Mouse (Mus musculus): ENCODE measurements around the gene Tmem119. TPM values are rescaled to one million over a fixed set of nuclear protein-coding genes. Genes with fewer than 3 reads are reported as not detected.

The Tmem119 gene
- polyA plus RNA-seq, 1 experiment: 62.0 TPM

GRCm38 (mm10) chr5:113755347-113756030, 44.8 kb downstream of the Tmem119 start:
- H3K4me2 ChIP-seq (ENCODE audit: low read depth): no peak overlapping the region
- TF ChIP-seq E2F4 (IDR thresholded peaks at IDR 0.05; ENCODE audit: insufficient read depth) (no peak), TCF12 (IDR thresholded peaks at IDR 0.05; ENCODE audit: insufficient read depth, poor library complexity, severe bottlenecking) (no peak), USF1 (IDR thresholded peaks at IDR 0.05; ENCODE audit: low read depth) (no peak), TCF3 (IDR thresholded peaks at IDR 0.05; ENCODE audit: insufficient read length, low read depth) (no peak), MYOD1 (IDR thresholded peaks at IDR 0.05; ENCODE audit: control insufficient read depth in 1 of 3, insufficient read length in 2 of 3, low read depth in 2 of 3) (no peak), SRF (IDR thresholded peaks at IDR 0.05; ENCODE audit: control insufficient read depth, insufficient read length, low read depth) (no peak)
- H3K36me3 ChIP-seq (ENCODE audit: control insufficient read depth, insufficient read depth): peaks cover 7% of the 10 kb centered on the region
- no peaks in the 10 kb centered on the region for H3K27me3 ChIP-seq (ENCODE audit: control insufficient read depth, insufficient read depth, insufficient read length)
- no peak overlapping the region for H3ac ChIP-seq (ENCODE audit: control insufficient read depth, insufficient read length)
- no peak overlapping the region for H3K4me3 ChIP-seq
- no peaks in the 10 kb centered on the region for H3K79me2 ChIP-seq (ENCODE audit: control insufficient read depth, insufficient read depth)

DNA sequence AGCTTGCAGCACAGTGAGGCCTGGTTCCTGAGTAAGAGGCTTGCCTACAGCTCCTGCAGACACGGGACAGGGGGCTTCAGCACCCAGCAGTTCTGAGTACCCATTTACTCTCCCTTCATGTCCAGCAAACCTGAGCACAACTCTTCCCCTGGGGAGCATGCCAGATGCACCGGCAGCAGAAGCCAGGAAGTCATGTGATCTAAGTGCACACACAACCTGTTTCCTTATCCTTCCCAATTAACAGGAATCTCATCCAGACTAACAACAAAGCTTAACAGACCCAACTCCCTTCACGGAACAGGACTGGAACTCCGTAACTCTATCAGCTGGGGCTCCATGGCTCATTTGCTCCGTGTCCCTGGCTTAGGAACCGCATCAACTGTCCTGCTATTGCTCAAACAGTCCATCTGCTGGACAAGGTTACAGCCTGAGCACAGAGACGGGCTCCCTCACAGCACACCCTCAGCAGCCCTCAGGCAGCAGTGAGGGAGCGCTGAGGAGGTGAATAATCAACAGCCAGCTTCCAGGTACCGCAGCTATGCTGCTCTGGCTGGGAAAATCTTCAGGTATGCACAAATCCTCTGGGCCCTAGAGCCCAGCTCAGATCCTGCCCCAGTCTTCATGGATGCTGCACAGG, 48.7 kb downstream of the Tmem119 start:
- TF ChIP-seq USF1 (IDR thresholded peaks at IDR 0.05; ENCODE audit: low read depth) (no peak), REST (IDR thresholded peaks at IDR 0.05; ENCODE audit: insufficient read depth, insufficient read length) (no peak), POLR2A (IDR thresholded peaks at IDR 0.05; ENCODE audit: insufficient read length, low read depth) (no peak), E2F4 (IDR thresholded peaks at IDR 0.05; ENCODE audit: insufficient read depth) (no peak), TCF12 (IDR thresholded peaks at IDR 0.05; ENCODE audit: insufficient read depth, poor library complexity, severe bottlenecking) (no peak), MYOG (IDR thresholded peaks at IDR 0.05; ENCODE audit: control insufficient read depth in 1 of 3, insufficient read depth in 1 of 3, insufficient read length in 2 of 3, low read depth in 2 of 3) (no peak), TCF3 (IDR thresholded peaks at IDR 0.05; ENCODE audit: insufficient read length, low read depth) (no peak), POLR2AphosphoS2 (IDR thresholded peaks at IDR 0.05; ENCODE audit: insufficient read length, low read depth) (no peak), CEBPB (IDR thresholded peaks at IDR 0.05; ENCODE audit: insufficient read depth, poor library complexity, severe bottlenecking) (no peak), MAX (IDR thresholded peaks at IDR 0.05; ENCODE audit: low read depth) (no peak), MYOD1 (IDR thresholded peaks at IDR 0.05; ENCODE audit: control insufficient read depth in 1 of 3, insufficient read length in 2 of 3, low read depth in 2 of 3) (no peak), SRF (IDR thresholded peaks at IDR 0.05; ENCODE audit: control insufficient read depth, insufficient read length, low read depth) (no peak)
- peaks cover 23% of the 10 kb centered on the region for H3K36me3 ChIP-seq (ENCODE audit: control insufficient read depth, insufficient read depth)
- no peak overlapping the region for H3K4me3 ChIP-seq
- H3K79me2 ChIP-seq (ENCODE audit: control insufficient read depth, insufficient read depth): no peaks in the 10 kb centered on the region
- no peaks in the 10 kb centered on the region for H3K27me3 ChIP-seq (ENCODE audit: control insufficient read depth, insufficient read depth, insufficient read length)
- no peak overlapping the region for H3K4me2 ChIP-seq (ENCODE audit: low read depth)
- H3ac ChIP-seq (ENCODE audit: control insufficient read depth, insufficient read length): no peak overlapping the region

DNA sequence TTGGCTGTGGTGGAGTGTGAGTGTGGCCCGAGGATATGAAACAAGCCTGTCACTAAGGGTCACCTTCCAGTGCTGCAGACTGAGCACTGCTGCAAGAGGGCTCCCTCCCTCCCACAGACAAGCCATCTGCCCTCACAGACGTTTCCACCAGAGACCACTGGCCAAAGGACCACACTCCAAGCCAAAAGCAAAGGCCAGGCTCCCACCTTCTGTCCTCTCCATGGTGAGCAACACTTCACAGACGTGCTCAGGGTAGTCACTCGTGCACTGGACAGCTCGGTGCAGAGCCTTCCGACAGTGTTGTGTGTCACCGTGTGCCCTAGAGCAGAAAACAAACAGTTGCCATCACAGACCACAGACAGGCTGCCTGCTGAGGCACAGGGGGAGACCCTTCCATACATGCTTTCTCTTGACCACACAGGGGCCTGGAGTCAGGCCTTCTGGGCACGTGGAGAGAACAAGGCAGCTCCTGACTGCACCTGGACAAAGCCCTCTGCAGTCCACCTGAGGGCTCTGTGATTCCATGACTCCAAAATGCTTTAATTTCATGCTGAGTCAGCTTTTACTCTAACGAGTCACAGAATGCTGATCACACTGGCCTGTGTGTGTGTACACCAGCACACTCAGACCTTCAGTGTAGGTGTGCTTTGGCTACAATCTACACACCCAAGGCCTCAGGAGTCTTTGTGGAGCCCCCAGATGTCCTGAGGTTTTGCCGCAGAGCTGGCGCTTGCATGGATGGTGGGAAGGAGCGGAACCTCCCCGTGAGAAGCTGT, 51.6 kb downstream of the Tmem119 start:
- Histone ChIP-seq H3K4me3 (no peak overlapping the region), H3ac (ENCODE audit: control insufficient read depth, insufficient read length) (no peak overlapping the region), H3K27me3 (ENCODE audit: control insufficient read depth, insufficient read depth, insufficient read length) (no peaks in the 10 kb centered on the region), H3K4me2 (ENCODE audit: low read depth) (no peak overlapping the region), H3K79me2 (ENCODE audit: control insufficient read depth, insufficient read depth) (no peaks in the 10 kb centered on the region), H3K36me3 (ENCODE audit: control insufficient read depth, insufficient read depth) (peaks cover 30% of the 10 kb centered on the region)
- no peak for TF ChIP-seq CEBPB (IDR thresholded peaks at IDR 0.05; ENCODE audit: insufficient read depth, poor library complexity, severe bottlenecking)
- TF ChIP-seq REST (IDR thresholded peaks at IDR 0.05; ENCODE audit: insufficient read depth, insufficient read length): no peak

DNA sequence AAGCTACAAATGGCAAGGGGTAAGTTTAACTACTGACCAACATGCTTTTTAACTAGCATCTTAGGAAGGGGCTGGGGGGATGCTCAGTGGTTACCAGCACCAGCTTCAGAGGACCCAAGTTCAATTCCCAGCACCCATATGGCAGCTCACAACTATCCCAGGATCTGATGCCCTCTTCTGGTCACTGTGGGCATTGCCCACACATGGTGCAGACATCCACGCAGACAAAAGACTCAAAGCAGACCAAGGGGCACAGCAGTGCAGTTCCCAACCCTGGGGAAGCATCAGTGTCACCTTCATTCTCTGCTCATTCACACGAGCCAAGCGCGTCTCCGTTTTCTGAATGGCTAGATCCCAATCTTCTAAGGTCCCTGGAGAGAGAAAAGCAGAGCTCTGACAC, 52.7 kb downstream of the Tmem119 start:
- Histone ChIP-seq H3K4me2 (ENCODE audit: low read depth) (no peak overlapping the region), H3ac (ENCODE audit: control insufficient read depth, insufficient read length) (no peak overlapping the region), H3K79me2 (ENCODE audit: control insufficient read depth, insufficient read depth) (no peaks in the 10 kb centered on the region), H3K27me3 (ENCODE audit: control insufficient read depth, insufficient read depth, insufficient read length) (no peaks in the 10 kb centered on the region), H3K36me3 (ENCODE audit: control insufficient read depth, insufficient read depth) (peaks cover 30% of the 10 kb centered on the region), H3K4me3 (no peak overlapping the region)
- TF ChIP-seq REST (IDR thresholded peaks at IDR 0.05; ENCODE audit: insufficient read depth, insufficient read length) (no peak), SRF (IDR thresholded peaks at IDR 0.05; ENCODE audit: control insufficient read depth, insufficient read length, low read depth) (no peak), MAX (IDR thresholded peaks at IDR 0.05; ENCODE audit: low read depth) (no peak), MYOG (IDR thresholded peaks at IDR 0.05; ENCODE audit: control insufficient read depth in 1 of 3, insufficient read depth in 1 of 3, insufficient read length in 2 of 3, low read depth in 2 of 3) (no peak), TCF12 (IDR thresholded peaks at IDR 0.05; ENCODE audit: insufficient read depth, poor library complexity, severe bottlenecking) (no peak), POLR2A (IDR thresholded peaks at IDR 0.05; ENCODE audit: insufficient read length, low read depth) (no peak), E2F4 (IDR thresholded peaks at IDR 0.05; ENCODE audit: insufficient read depth) (no peak), MYOD1 (IDR thresholded peaks at IDR 0.05; ENCODE audit: control insufficient read depth in 1 of 3, insufficient read length in 2 of 3, low read depth in 2 of 3) (no peak), USF1 (IDR thresholded peaks at IDR 0.05; ENCODE audit: low read depth) (no peak), POLR2AphosphoS2 (IDR thresholded peaks at IDR 0.05; ENCODE audit: insufficient read length, low read depth) (no peak)

Other genes starting within 250 kb of the Tmem119 start
- gene Cmklr1, start 150.1 kb downstream of the Tmem119 start, polyA plus RNA-seq (2012; fragmentation: generic; extraction: Trizol): 14.1 TPM
- gene 1700069L16Rik, start 75.7 kb downstream of the Tmem119 start, polyA plus RNA-seq (2012; fragmentation: generic; extraction: Trizol): not detected
- gene Ficd, start 64.7 kb downstream of the Tmem119 start, polyA plus RNA-seq (2012; fragmentation: generic; extraction: Trizol): 5.0 TPM
- gene Sart3, start 28.0 kb downstream of the Tmem119 start, polyA plus RNA-seq (2012; fragmentation: generic; extraction: Trizol): 29.3 TPM
- gene Iscu, start 27.8 kb downstream of the Tmem119 start, polyA plus RNA-seq (2012; fragmentation: generic; extraction: Trizol): 163 TPM
- gene Selplg, start 32.1 kb upstream of the Tmem119 start, polyA plus RNA-seq (2012; fragmentation: generic; extraction: Trizol): not detected
- gene Coro1c, start 108.2 kb upstream of the Tmem119 start, polyA plus RNA-seq (2012; fragmentation: generic; extraction: Trizol): 58.9 TPM
- 3.4 TPM for gene Ssh1, start 193.4 kb upstream of the Tmem119 start, polyA plus RNA-seq (2012; fragmentation: generic; extraction: Trizol)
- gene Dao, start 203.2 kb upstream of the Tmem119 start, polyA plus RNA-seq (2012; fragmentation: generic; extraction: Trizol): not detected